Mouse (Mus musculus): Measurements from ENCODE around the gene Zbtb16. TPM values are rescaled to one million over a fixed set of nuclear protein-coding genes. Genes with fewer than 3 reads are reported as not detected.

The Zbtb16 gene
- polyA plus RNA-seq, 1 experiment from 2014 or later: 7.9 TPM

GRCm38 (mm10) chr9:48795095-48795494, 40.9 kb downstream of the Zbtb16 start:
- no peak overlapping the region for H3K4me3 ChIP-seq
- peaks cover 21% of the 10 kb centered on the region for H3K4me1 ChIP-seq

DNA sequence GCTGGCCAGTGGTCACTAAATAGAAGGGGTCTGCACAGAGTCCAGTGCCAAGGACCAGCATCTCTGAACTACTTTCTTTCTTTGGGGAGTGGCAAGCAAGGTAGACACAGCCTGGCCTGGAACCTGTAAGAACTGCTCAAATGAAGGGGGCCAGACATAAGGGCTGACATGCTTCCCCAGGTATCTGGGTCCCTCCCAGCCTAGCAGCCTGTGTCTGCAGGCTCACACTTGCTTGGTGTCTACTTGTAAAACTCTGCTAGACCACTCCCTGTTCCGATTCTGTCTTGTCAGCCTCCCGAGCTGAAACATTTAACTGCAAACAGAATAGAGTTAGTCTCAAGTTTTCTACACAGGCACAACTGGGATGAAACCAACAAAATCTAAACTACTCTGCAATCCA, 41.6 kb downstream of the Zbtb16 start:
- no peak overlapping the region for H3K4me3 ChIP-seq
- no peak overlapping the region for H3K4me2 ChIP-seq
- no peak overlapping the region for H3K27ac ChIP-seq
- H3K27me3 ChIP-seq (replicated peaks): 0 out of 2 replicates have a peak, but pooled peaks cover 4% of the 10 kb centered on the region
- no peak overlapping the region for H3K9ac ChIP-seq
- no peaks in the 10 kb centered on the region for H3K9me3 ChIP-seq
- peaks cover 21% of the 10 kb centered on the region for H3K4me1 ChIP-seq
- WGBS: 57% methylated on average over 2 of the region's 2 CpGs
- no peak for ATAC-seq (replicated peaks)
- no peaks in the 10 kb centered on the region for H3K36me3 ChIP-seq (replicated peaks)

More at GRCm38 (mm10) chr9:48795095-48795494, 40.9 kb downstream of the Zbtb16 start:
- Histone ChIP-seq H3K36me3 (replicated peaks) (no peaks in the 10 kb centered on the region), H3K9me3 (no peaks in the 10 kb centered on the region), H3K4me2 (no peak overlapping the region), H3K27me3 (replicated peaks) (0 out of 2 replicates have a peak, but pooled peaks cover 4% of the 10 kb centered on the region), H3K27ac (no peak overlapping the region), H3K9ac (no peak overlapping the region)
- ATAC-seq (replicated peaks): no peak
- WGBS: 10% methylated on average over 8 of the region's 8 CpGs

- H3K4me3 ChIP-seq: no peak overlapping the region
- 53% methylated on average over 4 of the region's 4 CpGs for WGBS
- H3K9ac ChIP-seq: no peak overlapping the region
- no peak overlapping the region for H3K27ac ChIP-seq
- H3K4me2 ChIP-seq: no peak overlapping the region
- H3K4me1 ChIP-seq: peaks cover 21% of the 10 kb centered on the region
- H3K9me3 ChIP-seq: no peaks in the 10 kb centered on the region
- no peaks in the 10 kb centered on the region for H3K36me3 ChIP-seq (replicated peaks)
- H3K27me3 ChIP-seq (replicated peaks): 0 out of 2 replicates have a peak, but pooled peaks cover 4% of the 10 kb centered on the region
- ATAC-seq (replicated peaks): no peak
These were observed 42.3 kb downstream of the Zbtb16 start for GRCm38 (mm10) chr9:48793638-48794188.

DNA sequence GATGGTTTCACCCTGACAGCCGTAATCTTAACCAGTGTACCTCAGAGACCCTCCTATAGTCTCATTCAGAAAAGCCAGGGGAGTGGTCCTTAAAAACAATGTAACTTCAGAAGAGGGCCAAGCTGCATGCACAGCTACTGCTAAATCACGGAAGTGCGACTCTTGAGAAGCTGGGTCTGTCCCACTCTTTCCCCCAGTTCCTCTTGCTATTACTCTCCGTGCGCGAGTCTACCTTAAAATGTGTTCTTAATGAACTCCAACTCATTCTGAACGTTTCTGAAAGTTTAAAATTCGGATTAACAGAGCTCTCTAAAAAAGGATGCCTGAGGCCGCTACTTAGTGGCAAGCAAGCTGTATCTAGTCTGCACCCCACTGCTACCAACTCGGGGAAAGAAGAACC, 45.4 kb downstream of the Zbtb16 start:
- Histone ChIP-seq H3K9ac (no peak overlapping the region), H3K4me3 (no peak overlapping the region), H3K9me3 (no peaks in the 10 kb centered on the region), H3K4me2 (no peak overlapping the region), H3K27ac (no peak overlapping the region), H3K27me3 (replicated peaks) (0 out of 2 replicates have a peak, but pooled peaks cover 4% of the 10 kb centered on the region), H3K4me1 (peaks cover 8% of the 10 kb centered on the region), H3K36me3 (replicated peaks) (no peaks in the 10 kb centered on the region)
- WGBS: 69% methylated on average over 10 of the region's 10 CpGs
- no peak for ATAC-seq (replicated peaks)

DNA sequence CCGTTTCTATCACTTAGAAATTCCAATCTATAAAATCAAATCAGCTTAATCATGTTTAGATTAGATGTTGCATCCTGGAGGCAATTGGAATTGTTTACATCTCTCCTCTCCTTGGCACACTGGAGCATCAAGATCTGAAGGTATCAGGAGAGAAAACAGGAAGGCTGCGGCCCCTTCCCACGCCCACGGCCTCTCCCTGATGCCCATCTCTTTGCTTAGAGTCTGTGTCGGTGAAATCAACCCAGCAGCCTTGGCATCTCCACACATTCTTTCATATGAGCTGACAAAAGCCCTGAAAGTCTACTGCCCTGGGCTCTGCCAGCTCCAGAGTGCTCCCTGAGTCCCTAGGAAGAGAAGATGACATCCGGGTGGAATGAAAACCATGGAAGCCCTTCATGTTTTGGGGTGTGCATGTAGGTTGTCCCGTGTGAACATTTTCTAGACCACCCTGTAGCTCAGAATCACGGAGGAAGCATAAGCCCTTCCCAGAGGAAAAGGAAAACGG, 48.1 kb downstream of the Zbtb16 start:
- H3K9me3 ChIP-seq: no peaks in the 10 kb centered on the region
- ATAC-seq (replicated peaks): no peak
- H3K9ac ChIP-seq: no peak overlapping the region
- no peak overlapping the region for H3K4me3 ChIP-seq
- WGBS: 70% methylated on average over 9 of the region's 9 CpGs
- no peaks in the 10 kb centered on the region for H3K36me3 ChIP-seq (replicated peaks)
- H3K27ac ChIP-seq: no peak overlapping the region
- 0 out of 2 replicates have a peak, but pooled peaks cover 4% of the 10 kb centered on the region for H3K27me3 ChIP-seq (replicated peaks)
- no peaks in the 10 kb centered on the region for H3K4me1 ChIP-seq
- H3K4me2 ChIP-seq: no peak overlapping the region

- Histone ChIP-seq H3K9ac (no peak overlapping the region), H3K27me3 (replicated peaks) (0 out of 2 replicates have a peak, but pooled peaks cover under 1% of the 10 kb centered on the region), H3K36me3 (replicated peaks) (no peaks in the 10 kb centered on the region), H3K4me2 (no peak overlapping the region), H3K4me1 (no peaks in the 10 kb centered on the region), H3K27ac (no peak overlapping the region), H3K4me3 (no peak overlapping the region), H3K9me3 (no peaks in the 10 kb centered on the region)
- no peak for ATAC-seq (replicated peaks)
- 76% methylated on average over 1 of the region's 1 CpGs for WGBS
These were observed 48.7 kb downstream of the Zbtb16 start for GRCm38 (mm10) chr9:48787321-48787720.

- H3K27me3 ChIP-seq (replicated peaks): no peaks in the 10 kb centered on the region
- no peaks in the 10 kb centered on the region for H3K36me3 ChIP-seq (replicated peaks)
- H3K4me2 ChIP-seq: no peak overlapping the region
- WGBS: 69% methylated on average over 6 of the region's 6 CpGs
- no peaks in the 10 kb centered on the region for H3K9me3 ChIP-seq
- no peak overlapping the region for H3K27ac ChIP-seq
- H3K4me1 ChIP-seq: no peaks in the 10 kb centered on the region
- no peak overlapping the region for H3K4me3 ChIP-seq
- no peak overlapping the region for H3K9ac ChIP-seq
- ATAC-seq (replicated peaks): no peak
These were observed 49.2 kb downstream of the Zbtb16 start for GRCm38 (mm10) chr9:48786814-48787213.

DNA sequence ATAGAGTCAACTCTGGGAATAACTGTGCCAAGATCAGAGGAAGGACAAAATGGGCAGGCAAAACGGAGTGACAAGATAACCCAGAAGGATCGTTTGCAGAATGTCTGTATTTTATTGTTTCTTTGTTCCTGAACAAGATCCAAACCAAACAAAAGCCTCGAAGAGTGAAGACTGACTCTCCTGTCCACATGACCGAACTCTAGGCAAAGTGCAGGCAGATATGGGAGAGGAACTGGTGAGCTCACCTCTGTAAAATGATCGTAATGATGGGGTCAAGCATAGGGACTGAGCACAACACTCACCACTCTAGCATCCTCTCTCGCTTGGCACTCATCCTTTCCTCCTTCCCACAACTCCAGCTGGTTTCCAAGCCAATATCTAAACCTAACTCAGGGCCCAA, 51.1 kb downstream of the Zbtb16 start:
- 81% methylated on average over 6 of the region's 6 CpGs for WGBS
- H3K9ac ChIP-seq: no peak overlapping the region
- H3K4me2 ChIP-seq: no peak overlapping the region
- no peaks in the 10 kb centered on the region for H3K27me3 ChIP-seq (replicated peaks)
- no peaks in the 10 kb centered on the region for H3K9me3 ChIP-seq
- no peak overlapping the region for H3K4me3 ChIP-seq
- H3K4me1 ChIP-seq: peaks cover 1% of the 10 kb centered on the region; the same call in 1 of the 2 replicates
- ATAC-seq (replicated peaks): no peak
- H3K36me3 ChIP-seq (replicated peaks): no peaks in the 10 kb centered on the region
- H3K27ac ChIP-seq: no peak overlapping the region

- Histone ChIP-seq H3K9ac (no peak overlapping the region), H3K9me3 (no peaks in the 10 kb centered on the region), H3K27me3 (replicated peaks) (no peaks in the 10 kb centered on the region), H3K27ac (no peak overlapping the region), H3K4me2 (no peak overlapping the region), H3K4me1 (peaks cover 9% of the 10 kb centered on the region; the same call in 1 of the 2 replicates), H3K36me3 (replicated peaks) (no peaks in the 10 kb centered on the region), H3K4me3 (no peak overlapping the region)
- WGBS: 67% methylated on average over 4 of the region's 4 CpGs
- ATAC-seq (replicated peaks): no peak
These were observed 52.7 kb downstream of the Zbtb16 start for GRCm38 (mm10) chr9:48783292-48783691.

- Histone ChIP-seq H3K27ac (no peak overlapping the region), H3K4me1 (peaks cover 9% of the 10 kb centered on the region; the same call in 1 of the 2 replicates), H3K9me3 (no peaks in the 10 kb centered on the region), H3K9ac (no peak overlapping the region), H3K27me3 (replicated peaks) (no peaks in the 10 kb centered on the region), H3K36me3 (replicated peaks) (no peaks in the 10 kb centered on the region), H3K4me2 (no peak overlapping the region), H3K4me3 (no peak overlapping the region)
- 41% methylated on average over 15 of the region's 15 CpGs for WGBS
- no peak for ATAC-seq (replicated peaks)
These were observed 53.5 kb downstream of the Zbtb16 start for GRCm38 (mm10) chr9:48782284-48783060.

DNA sequence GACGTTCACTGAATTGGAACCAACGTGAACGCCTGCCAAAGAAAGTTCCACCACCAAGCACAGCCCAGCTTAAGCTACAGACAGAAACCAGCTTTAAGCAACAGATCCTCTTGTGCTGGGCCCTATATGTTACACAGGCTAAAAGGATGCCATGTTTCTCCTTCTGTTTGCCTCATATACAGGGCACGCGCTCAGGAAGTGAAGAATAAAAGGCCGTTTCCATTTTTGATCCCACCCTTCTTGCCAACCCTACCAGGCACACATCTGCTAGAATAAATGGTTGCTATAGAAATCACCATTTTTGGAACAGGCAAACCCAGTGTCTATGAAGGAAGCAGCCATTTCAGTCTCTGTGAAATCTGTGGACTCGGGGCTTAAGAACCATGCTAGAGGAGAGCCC, 59.8 kb downstream of the Zbtb16 start:
- H3K4me2 ChIP-seq: no peak overlapping the region
- H3K36me3 ChIP-seq (replicated peaks): no peaks in the 10 kb centered on the region
- H3K9me3 ChIP-seq: no peaks in the 10 kb centered on the region
- no peak overlapping the region for H3K4me3 ChIP-seq
- peaks cover 9% of the 10 kb centered on the region; the same call in 1 of the 2 replicates for H3K4me1 ChIP-seq
- ATAC-seq (replicated peaks): no peak
- no peaks in the 10 kb centered on the region for H3K27me3 ChIP-seq (replicated peaks)
- no peak overlapping the region for H3K9ac ChIP-seq
- 77% methylated on average over 7 of the region's 7 CpGs for WGBS
- H3K27ac ChIP-seq: no peak overlapping the region

- Histone ChIP-seq H3K9me3 (no peaks in the 10 kb centered on the region), H3K4me1 (peaks cover 9% of the 10 kb centered on the region; the same call in 1 of the 2 replicates), H3K36me3 (replicated peaks) (no peaks in the 10 kb centered on the region), H3K9ac (no peak overlapping the region), H3K4me3 (no peak overlapping the region), H3K27ac (no peak overlapping the region), H3K4me2 (no peak overlapping the region), H3K27me3 (replicated peaks) (no peaks in the 10 kb centered on the region)
- ATAC-seq (replicated peaks): no peak
- 68% methylated on average over 2 of the region's 2 CpGs for WGBS
These were observed 60.5 kb downstream of the Zbtb16 start for GRCm38 (mm10) chr9:48775561-48775960.

All from midbrain, embryonic 15.5 days (tissue).